Mouse (Mus musculus): ENCODE data around the gene Cep19. TPM values are rescaled to one million over a fixed set of nuclear protein-coding genes. Genes with fewer than 3 reads are reported as not detected.

The Cep19 gene
- polyA plus RNA-seq, 1 experiment from 2014 or later, result 41.0 TPM

GRCm38 (mm10) chr16:32133148-32133547 lies 33.5 kb downstream of the Cep19 start:
- H3K9me3 ChIP-seq, result no peaks in the 10 kb centered on the region
- H3K27ac ChIP-seq, result no peak overlapping the region
- 94% methylated on average over 3 of the region's 3 CpGs for WGBS
- H3K4me3 ChIP-seq, result no peak overlapping the region
- no peaks in the 10 kb centered on the region for H3K27me3 ChIP-seq (ENCODE audit: poor library complexity, severe bottlenecking)
- H3K4me1 ChIP-seq, result no peaks in the 10 kb centered on the region
- no peaks in the 10 kb centered on the region for H3K36me3 ChIP-seq (replicated peaks)
- no peak for DNase-seq (ENCODE audit: extremely low spot score, low spot score)

DNA sequence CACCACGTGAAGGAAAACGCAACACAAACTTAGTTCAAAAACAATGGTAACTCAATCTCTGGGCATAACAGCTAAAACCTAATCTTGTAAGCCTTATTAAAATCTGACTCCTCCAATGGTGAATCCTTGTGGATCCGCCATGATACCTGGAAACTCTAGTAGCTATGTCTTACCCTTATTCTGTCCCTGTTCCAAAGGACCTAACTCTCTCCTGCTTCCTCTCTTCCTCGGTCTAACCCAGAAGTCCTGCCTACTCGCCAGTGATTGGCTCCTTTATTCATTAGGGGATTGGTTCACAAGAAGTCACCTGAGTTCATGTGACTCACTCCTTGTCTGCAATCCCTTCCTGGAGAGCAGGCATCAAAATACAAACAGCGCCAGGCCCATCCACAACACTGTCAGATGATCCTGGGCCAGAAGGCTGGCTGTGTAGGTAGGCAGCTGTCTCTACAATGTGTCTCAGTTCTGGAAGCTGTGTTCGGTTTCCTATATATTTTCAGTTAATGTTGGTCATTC lies 36.3 kb downstream of the Cep19 start:
- WGBS, result 84% methylated on average over 7 of the region's 7 CpGs
- Histone ChIP-seq H3K27me3 (ENCODE audit: poor library complexity, severe bottlenecking) (no peaks in the 10 kb centered on the region), H3K4me3 (no peak overlapping the region), H3K27ac (no peak overlapping the region), H3K4me1 (no peaks in the 10 kb centered on the region), H3K9me3 (no peaks in the 10 kb centered on the region), H3K36me3 (replicated peaks) (no peaks in the 10 kb centered on the region)
- no peak for DNase-seq (ENCODE audit: extremely low spot score, low spot score)

DNA sequence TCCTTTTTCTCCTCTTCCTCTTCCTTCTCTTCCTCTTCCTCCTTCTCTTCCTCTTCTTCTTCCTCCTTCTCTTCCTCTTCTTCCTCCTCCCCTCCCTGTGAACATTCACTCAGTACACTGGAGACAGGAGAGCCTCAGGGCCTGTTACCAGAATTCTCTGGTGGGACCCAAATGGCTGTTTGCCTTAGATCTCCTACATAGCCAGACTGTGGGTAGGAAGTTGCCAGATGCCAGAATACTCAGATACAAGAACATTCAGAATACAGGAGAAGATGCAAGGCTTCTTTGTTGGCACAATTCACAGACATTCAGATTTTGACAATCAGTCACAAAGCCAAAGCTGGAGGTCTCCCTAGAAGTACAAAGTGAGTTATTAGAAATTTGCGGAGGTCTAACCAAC lies 39.4 kb downstream of the Cep19 start:
- WGBS, result 94% methylated on average over 1 of the region's 1 CpGs
- H3K4me1 ChIP-seq, result no peaks in the 10 kb centered on the region
- no peaks in the 10 kb centered on the region for H3K27me3 ChIP-seq (ENCODE audit: poor library complexity, severe bottlenecking)
- H3K4me3 ChIP-seq, result no peak overlapping the region
- H3K27ac ChIP-seq, result no peak overlapping the region
- peaks cover 12% of the 10 kb centered on the region for H3K36me3 ChIP-seq (replicated peaks)
- H3K9me3 ChIP-seq, result peaks cover 12% of the 10 kb centered on the region
- DNase-seq (ENCODE audit: extremely low spot score, low spot score), result no peak

- Histone ChIP-seq H3K27me3 (ENCODE audit: poor library complexity, severe bottlenecking) (no peaks in the 10 kb centered on the region), H3K9me3 (peaks cover 20% of the 10 kb centered on the region), H3K27ac (no peak overlapping the region), H3K4me3 (no peak overlapping the region), H3K4me1 (0 out of 2 replicates have a peak, but pooled peaks cover 7% of the 10 kb centered on the region), H3K36me3 (replicated peaks) (peaks cover 21% of the 10 kb centered on the region)
- 96% methylated on average over 15 of the region's 15 CpGs for WGBS
- DNase-seq (ENCODE audit: extremely low spot score, low spot score), result no peak
Observed at GRCm38 (mm10) chr16:32143766-32144165, 44.2 kb downstream of the Cep19 start.

DNA sequence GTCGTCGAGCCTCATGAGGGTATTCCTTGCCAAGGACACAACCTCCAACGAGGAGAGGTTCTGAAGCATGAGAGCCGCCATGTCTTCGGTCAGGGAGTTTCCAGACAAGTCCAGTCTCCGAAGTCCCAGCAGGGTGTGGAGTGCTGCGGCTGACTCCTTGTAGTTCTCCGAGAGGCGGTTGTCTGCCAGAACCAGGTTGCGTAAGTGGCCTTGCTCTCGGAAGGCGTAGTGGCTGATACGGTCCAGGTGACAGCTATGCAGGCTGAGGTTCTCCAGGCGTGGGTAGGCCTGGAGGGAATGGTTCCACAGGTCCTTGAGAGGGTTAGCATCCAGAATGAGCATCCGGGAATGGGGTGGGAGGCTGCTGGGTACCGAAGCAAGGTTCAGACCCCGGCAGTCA lies 45.0 kb downstream of the Cep19 start:
- no peak overlapping the region for H3K27ac ChIP-seq
- peaks cover 21% of the 10 kb centered on the region for H3K36me3 ChIP-seq (replicated peaks)
- H3K4me3 ChIP-seq, result no peak overlapping the region
- 94% methylated on average over 17 of the region's 17 CpGs for WGBS
- 0 out of 2 replicates have a peak, but pooled peaks cover 7% of the 10 kb centered on the region for H3K4me1 ChIP-seq
- no peak for DNase-seq (ENCODE audit: extremely low spot score, low spot score)
- H3K27me3 ChIP-seq (ENCODE audit: poor library complexity, severe bottlenecking), result no peaks in the 10 kb centered on the region
- peaks cover 20% of the 10 kb centered on the region for H3K9me3 ChIP-seq

DNA sequence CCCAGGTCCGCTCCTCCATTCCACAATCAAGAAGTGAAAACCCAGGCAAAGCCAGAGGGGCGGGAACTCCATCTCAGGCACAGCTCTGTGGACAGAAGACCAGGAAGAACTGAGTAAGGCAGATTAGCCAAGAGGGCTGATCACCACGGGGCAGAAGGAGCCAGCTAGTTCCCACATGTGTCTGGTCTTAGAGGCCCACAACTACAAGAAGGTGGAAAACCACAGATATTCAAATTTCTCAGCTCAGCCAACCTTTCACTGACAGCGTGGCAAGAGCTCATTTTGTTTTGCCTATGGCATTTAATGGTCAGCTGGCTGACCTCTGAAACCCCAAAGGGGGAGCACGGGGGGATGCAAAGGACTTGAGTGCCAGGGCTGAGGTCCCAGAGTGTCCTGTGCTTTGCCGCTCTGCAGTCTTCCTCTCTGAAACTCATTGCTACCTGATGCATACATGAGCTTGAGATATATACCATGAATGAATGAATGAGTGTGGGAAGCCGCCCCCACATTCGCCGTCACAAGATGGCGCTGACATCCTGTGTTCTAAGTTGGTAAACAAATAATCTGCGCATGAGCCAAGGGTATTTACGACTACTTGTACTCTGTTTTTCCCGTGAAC lies 48.1 kb downstream of the Cep19 start:
- H3K4me1 ChIP-seq, result 0 out of 2 replicates have a peak, but pooled peaks cover 7% of the 10 kb centered on the region
- 55% methylated on average over 12 of the region's 13 CpGs for WGBS
- H3K27me3 ChIP-seq (ENCODE audit: poor library complexity, severe bottlenecking), result no peaks in the 10 kb centered on the region
- peaks cover 21% of the 10 kb centered on the region for H3K36me3 ChIP-seq (replicated peaks)
- H3K27ac ChIP-seq, result peak overlapping the region; percentile 2; the same call in 1 of the 2 replicates
- peak; percentile 26 for DNase-seq (ENCODE audit: extremely low spot score, low spot score)
- H3K9me3 ChIP-seq, result peaks cover 20% of the 10 kb centered on the region
- peak overlapping the region; percentile 32 for H3K4me3 ChIP-seq

- Histone ChIP-seq H3K4me1 (no peaks in the 10 kb centered on the region), H3K9me3 (no peaks in the 10 kb centered on the region), H3K27me3 (ENCODE audit: poor library complexity, severe bottlenecking) (no peaks in the 10 kb centered on the region), H3K4me3 (no peak overlapping the region), H3K36me3 (replicated peaks) (no peaks in the 10 kb centered on the region), H3K27ac (no peak overlapping the region)
- WGBS, result 78% methylated on average over 1 of the region's 1 CpGs
- DNase-seq (ENCODE audit: extremely low spot score, low spot score), result no peak
Observed at GRCm38 (mm10) chr16:32153976-32154375, 54.4 kb downstream of the Cep19 start.

- 89% methylated on average over 13 of the region's 13 CpGs for WGBS
Observed at GRCm38 (mm10) chr16:32154437-32154836, 54.8 kb downstream of the Cep19 start.

GRCm38 (mm10) chr16:32156719-32157118 lies 57.1 kb downstream of the Cep19 start:
- 75% methylated on average over 3 of the region's 3 CpGs for WGBS
- no peak for DNase-seq (ENCODE audit: extremely low spot score, low spot score)
- H3K27me3 ChIP-seq (ENCODE audit: poor library complexity, severe bottlenecking), result no peaks in the 10 kb centered on the region
- no peaks in the 10 kb centered on the region for H3K9me3 ChIP-seq
- H3K27ac ChIP-seq, result no peak overlapping the region
- no peaks in the 10 kb centered on the region for H3K36me3 ChIP-seq (replicated peaks)
- H3K4me3 ChIP-seq, result no peak overlapping the region
- H3K4me1 ChIP-seq, result no peaks in the 10 kb centered on the region

More at GRCm38 (mm10) chr16:32154437-32154836, 54.8 kb downstream of the Cep19 start:
- no peak overlapping the region for H3K4me3 ChIP-seq
- no peaks in the 10 kb centered on the region for H3K36me3 ChIP-seq (replicated peaks)
- H3K27ac ChIP-seq, result no peak overlapping the region
- H3K4me1 ChIP-seq, result no peaks in the 10 kb centered on the region
- no peaks in the 10 kb centered on the region for H3K9me3 ChIP-seq
- H3K27me3 ChIP-seq (ENCODE audit: poor library complexity, severe bottlenecking), result no peaks in the 10 kb centered on the region
- no peak for DNase-seq (ENCODE audit: extremely low spot score, low spot score)

- 89% methylated on average over 2 of the region's 2 CpGs for WGBS
- H3K4me1 ChIP-seq, result no peaks in the 10 kb centered on the region
- no peak overlapping the region for H3K27ac ChIP-seq
- DNase-seq (ENCODE audit: extremely low spot score, low spot score), result no peak
- H3K27me3 ChIP-seq (ENCODE audit: poor library complexity, severe bottlenecking), result no peaks in the 10 kb centered on the region
- no peak overlapping the region for H3K4me3 ChIP-seq
- H3K36me3 ChIP-seq (replicated peaks), result no peaks in the 10 kb centered on the region
- H3K9me3 ChIP-seq, result no peaks in the 10 kb centered on the region
Observed at GRCm38 (mm10) chr16:32157369-32157768, 57.8 kb downstream of the Cep19 start.

Other genes with a start within 250 kb of the Cep19 start
- 0.17 TPM in 1 of 2 replicates, not detected in the other for gene Meltf, start 221.0 kb upstream of the Cep19 start, polyA plus RNA-seq (2016; fragmentation: Nextera tagmentation; extraction: Ambion mirVana)
- 1.0 and 1.4 TPM in 2 replicates for gene Pigz, start 165.9 kb upstream of the Cep19 start, polyA plus RNA-seq (2016; fragmentation: Nextera tagmentation; extraction: Ambion mirVana)
- 88.1 and 91.8 TPM in 2 replicates for gene 0610012G03Rik, start 151.3 kb upstream of the Cep19 start, polyA plus RNA-seq (2016; fragmentation: Nextera tagmentation; extraction: Ambion mirVana)
- gene Ncbp2, start 151.3 kb upstream of the Cep19 start, polyA plus RNA-seq (2016; fragmentation: Nextera tagmentation; extraction: Ambion mirVana), result 143 and 146 TPM in 2 replicates
- 19.0 and 21.0 TPM in 2 replicates for gene Senp5, start 96.5 kb upstream of the Cep19 start, polyA plus RNA-seq (2016; fragmentation: Nextera tagmentation; extraction: Ambion mirVana)
- 41.0 and 41.3 TPM in 2 replicates for gene Pak2, start 20.5 kb upstream of the Cep19 start, polyA plus RNA-seq (2016; fragmentation: Nextera tagmentation; extraction: Ambion mirVana)
- gene Pigx, start 60 bp upstream of the Cep19 start, polyA plus RNA-seq (2016; fragmentation: Nextera tagmentation; extraction: Ambion mirVana), result 153 TPM in 2 replicates
- 7.3 and 9.3 TPM in 2 replicates for gene Nrros, start 65.8 kb downstream of the Cep19 start, polyA plus RNA-seq (2016; fragmentation: Nextera tagmentation; extraction: Ambion mirVana)
- 0.62 TPM in 1 of 2 replicates, not detected in the other for gene Bex6, start 80.0 kb downstream of the Cep19 start, polyA plus RNA-seq (2016; fragmentation: Nextera tagmentation; extraction: Ambion mirVana)
- 8.3 and 9.8 TPM in 2 replicates for gene Fbxo45, start 147.4 kb downstream of the Cep19 start, polyA plus RNA-seq (2016; fragmentation: Nextera tagmentation; extraction: Ambion mirVana)
- 18.0 and 19.9 TPM in 2 replicates for gene Wdr53, start 147.4 kb downstream of the Cep19 start, polyA plus RNA-seq (2016; fragmentation: Nextera tagmentation; extraction: Ambion mirVana)
- 0.10 TPM in 1 of 2 replicates, not detected in the other for gene Smco1, start 171.7 kb downstream of the Cep19 start, polyA plus RNA-seq (2016; fragmentation: Nextera tagmentation; extraction: Ambion mirVana)
- gene Rnf168, start 177.7 kb downstream of the Cep19 start, polyA plus RNA-seq (2016; fragmentation: Nextera tagmentation; extraction: Ambion mirVana), result 33.3 and 33.9 TPM in 2 replicates
- gene Ubxn7, start 232.5 kb downstream of the Cep19 start, polyA plus RNA-seq (2016; fragmentation: Nextera tagmentation; extraction: Ambion mirVana), result 25.0 and 25.3 TPM in 2 replicates

Data from forebrain, embryonic 10.5 days (tissue).